Mouse (Mus musculus): Measurements from ENCODE around the gene Bcor.

The Bcor gene

DNA sequence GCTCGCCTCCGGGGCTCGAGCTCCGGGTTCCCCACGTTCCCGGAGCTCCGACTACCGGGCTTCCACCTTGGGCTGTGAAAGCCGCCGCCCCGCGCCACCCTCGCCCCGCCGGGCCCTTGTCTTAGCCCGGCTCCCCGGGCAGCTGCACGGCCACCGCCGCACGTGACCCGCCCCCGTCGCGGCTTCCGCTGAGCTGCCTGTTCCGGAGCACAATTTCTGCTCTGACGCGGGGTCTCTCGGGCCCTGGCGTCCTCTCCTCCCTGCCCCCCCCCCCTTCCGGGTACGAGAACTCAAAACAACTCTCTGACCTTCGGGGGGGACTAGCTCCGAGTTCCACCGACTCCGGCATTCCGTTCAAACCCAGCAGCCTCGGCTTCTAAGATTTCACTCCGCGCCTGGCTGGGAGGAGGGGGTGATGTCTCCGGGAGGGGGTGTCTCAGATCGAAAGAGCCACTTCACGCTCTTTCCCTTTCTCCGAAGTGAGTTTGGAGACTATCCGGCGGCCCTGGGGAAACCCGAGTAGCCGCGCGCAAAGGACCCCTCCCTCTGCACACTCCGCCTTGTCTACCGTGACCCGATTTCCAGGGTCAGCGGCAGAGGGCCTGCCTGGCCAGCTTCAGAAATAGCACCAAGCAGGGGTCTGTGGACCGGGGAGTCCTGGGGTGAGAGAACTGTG lies at the start of gene Bcor:
Bcor (minus strand) TSS at position 375 of the 676 bp plus-strand sequence.
- DNase-seq, result peak; percentile 84

DNA sequence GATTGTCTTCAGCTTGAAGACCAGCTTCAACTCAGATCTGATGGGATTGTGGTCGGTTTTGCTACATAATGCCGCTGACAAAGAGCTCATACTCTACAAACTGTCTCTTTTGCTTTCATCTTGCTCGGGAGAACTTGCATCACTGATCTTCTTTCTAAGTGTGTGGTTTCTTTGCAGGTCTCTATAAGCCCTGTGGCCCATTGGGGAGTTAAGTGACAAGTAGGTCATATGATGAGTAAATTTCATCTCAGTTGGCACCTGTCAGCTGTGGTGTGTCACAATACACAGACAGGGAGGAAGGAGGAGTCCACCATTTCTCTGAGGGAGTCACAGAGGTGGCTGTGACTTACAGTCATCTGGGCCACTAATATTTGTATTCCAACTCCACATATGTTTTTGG lies 42.8 kb upstream of the Bcor start:
- DNase-seq, result peak; percentile 53

- no peak for DNase-seq
These were observed 41.0 kb upstream of the Bcor start for GRCm38 (mm10) chrX:12201111-12201510.

DNA sequence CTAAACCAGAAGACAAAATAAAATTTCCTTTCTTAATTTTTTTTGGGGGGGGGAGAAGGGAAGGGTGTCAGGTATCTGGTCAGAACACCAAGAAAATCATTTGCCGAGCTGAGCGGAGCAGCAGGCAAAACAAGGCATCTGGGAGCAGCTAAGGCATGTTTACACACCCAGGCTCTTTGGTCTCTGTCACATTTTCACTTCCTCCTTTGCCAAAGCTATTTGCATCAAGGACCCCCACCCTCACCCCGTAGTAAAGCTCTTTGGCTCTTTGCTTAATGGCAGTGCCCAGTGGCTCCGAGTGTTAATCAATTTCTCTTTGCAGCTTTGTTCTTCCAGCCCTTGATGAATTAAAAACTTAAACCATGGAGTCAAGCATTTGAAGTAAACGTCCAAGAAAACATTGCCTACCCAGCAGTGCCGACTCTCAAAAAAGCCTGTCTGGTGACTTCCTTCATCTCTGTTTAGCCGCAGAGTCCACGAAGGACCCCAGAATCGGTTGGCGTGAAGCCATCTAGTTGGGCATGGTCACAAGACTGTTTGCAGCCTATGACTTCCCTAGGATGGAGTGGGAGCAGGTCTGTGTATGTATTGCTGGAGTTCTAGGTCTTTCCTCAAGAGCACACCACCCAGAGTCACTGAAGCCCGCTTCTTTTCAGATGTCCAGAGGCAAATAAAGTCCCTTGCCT lies 35.2 kb upstream of the Bcor start:
- DNase-seq, result peak; percentile 9

DNA sequence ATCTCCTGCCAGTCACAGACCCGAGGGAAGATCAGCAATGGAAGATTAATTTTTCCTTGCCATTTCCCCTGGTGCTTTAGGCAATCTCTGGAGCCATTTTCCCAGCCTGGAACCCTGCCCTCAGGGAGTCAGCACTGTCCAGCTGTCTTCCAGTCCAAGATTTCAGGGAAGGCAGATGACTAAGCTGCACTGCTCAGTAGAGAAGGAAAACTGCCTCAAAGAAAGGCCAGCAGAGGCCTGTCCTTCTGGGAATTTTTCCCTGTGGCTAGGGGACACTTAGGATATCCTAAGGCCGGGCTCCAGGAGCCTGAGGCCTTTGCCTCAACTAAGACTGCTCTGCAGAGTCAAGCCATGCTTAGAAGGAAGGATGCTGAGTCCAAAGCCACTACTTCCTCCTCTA lies 32.2 kb upstream of the Bcor start:
- DNase-seq, result no peak

- DNase-seq, result no peak
These were observed 29.4 kb upstream of the Bcor start for GRCm38 (mm10) chrX:12189511-12189910.

DNA sequence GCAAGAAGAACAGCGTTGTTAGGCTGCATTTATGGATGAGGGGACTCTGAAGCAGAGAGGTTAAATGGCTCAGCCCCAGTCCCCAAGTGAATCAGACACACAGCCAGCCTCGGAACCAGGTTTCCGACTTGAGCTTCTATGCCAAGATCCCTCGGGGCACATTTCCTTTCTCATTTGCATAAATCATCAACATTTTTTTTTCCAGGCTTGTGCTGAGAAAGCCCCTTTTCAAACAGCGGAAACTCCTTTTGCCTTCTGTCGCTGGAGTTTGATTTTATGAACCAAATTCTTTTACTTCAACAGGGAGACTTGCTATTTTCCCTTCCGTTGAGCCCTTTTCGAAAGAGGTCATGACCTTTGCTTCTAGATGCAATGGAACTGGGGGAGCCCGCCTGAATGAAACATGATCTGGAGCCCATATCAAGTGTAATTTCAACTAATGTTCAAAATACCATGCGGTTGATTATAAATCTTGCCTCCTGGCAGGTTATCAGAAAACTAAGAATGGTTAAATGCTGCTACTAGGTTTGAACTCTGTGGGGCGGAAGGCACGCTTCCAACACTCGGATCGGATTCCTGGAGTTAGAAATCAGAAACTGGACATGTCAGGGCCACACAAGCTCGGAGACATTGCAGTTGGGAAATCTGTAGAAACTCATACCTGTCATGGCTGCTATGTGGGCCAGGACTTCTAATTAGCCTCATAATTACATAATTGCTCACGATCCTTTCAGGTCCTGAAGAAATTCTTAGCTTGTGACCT lies 15.2 kb upstream of the Bcor start:
- no peak for DNase-seq

- no peak for DNase-seq
These were observed 10.0 kb upstream of the Bcor start for GRCm38 (mm10) chrX:12170128-12170527.

DNA sequence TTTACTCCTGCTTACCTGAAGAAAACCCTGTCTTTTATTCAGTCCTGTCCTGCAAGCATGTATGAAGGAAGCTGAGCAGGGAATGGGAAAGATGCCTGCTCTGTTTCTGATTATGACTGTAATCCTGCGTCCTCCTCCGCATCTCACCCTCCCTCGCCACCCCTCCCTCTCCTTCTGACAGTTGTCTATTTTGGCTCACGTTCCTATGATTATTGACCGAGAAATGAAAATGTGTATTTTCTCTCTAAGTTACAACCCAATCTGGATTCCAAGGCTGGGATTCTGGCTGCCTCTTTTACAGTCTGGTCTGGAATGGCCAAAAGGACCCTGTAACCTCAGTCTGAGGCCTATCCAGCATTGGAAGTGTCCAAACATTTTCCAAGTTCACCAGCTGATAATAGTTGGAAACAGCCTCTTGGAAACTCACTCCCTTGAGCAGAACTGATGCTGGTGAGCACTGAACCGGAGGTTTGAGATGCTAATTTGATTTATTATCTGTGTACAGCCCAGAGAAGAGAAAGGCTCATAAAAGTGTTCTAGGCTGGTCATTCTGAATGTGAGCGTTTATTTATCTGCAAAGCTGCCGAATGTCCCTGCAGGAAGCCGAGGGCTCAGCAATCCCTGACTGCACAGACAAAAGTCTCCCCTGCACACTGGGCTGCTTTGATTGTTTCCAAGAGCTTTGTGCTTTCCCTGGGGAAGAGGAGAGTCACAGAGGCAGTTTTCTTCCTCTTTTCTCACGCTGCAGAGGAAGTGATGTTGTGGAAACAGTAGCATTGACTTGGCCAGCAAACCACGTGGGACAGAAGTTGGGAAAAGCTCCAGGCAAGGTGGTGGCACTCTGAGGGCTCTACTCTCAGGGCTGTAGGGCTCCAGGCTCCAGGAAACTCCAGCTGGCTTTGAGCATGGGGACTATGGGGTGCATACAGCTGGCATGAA lies 4.7 kb upstream of the Bcor start:
- no peak for DNase-seq

DNA sequence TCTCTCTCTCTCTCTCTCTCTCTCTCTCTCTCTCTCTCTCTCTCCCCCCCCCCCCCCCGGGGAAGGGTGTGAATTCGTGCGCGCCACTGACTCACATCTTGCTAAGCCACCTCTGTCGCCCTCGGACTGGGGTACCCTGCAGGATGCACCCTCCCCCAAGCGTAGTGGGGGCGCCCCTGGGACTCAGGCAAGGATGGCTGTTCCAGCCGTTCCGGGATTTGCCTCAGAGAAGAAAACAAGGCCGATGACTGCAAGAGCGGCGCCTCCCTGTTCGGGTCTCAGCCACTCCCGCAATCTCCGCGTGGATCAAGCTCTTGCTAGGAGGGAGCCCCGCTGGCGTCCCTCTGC lies 647 bp downstream of the Bcor start:
- peak; percentile 71 for DNase-seq

DNA sequence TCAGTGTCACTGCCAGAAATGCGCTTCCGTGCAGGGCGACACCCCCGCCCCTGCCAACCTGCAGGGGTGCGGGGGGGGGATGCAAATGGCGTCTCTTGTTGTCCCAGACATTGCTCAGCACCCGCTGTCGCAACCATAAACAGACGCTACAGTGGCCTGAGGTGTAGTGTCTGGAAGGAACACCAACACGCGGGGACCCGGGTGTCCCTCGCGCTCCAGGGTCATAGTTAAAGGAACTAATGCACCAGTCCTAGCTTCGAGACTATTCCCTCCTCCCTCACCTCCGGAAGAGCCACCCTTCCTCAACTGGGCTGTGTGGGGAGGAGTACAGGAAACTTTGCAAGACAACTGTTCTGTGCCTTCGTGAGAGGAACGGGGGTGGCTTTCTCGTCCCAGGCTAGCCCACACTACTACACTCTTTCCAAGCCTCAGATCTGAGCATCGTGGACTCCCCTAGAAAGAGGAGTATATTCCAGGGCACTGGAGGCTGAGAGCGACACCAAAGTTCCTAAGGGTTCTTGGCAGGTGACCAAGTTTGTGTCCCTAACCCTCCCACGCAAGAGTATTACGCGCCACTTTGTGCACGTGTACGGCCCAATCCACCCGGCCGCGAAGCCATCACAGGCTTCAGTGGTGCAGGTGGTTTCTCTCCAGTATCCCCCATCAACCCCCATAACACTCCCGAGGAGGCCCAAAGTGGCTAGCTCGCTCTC lies 1.2 kb downstream of the Bcor start:
- DNase-seq, result peak; percentile 76

GRCm38 (mm10) chrX:12158244-12158820 lies 1.8 kb downstream of the Bcor start:
- peak; percentile 69 for DNase-seq

DNA sequence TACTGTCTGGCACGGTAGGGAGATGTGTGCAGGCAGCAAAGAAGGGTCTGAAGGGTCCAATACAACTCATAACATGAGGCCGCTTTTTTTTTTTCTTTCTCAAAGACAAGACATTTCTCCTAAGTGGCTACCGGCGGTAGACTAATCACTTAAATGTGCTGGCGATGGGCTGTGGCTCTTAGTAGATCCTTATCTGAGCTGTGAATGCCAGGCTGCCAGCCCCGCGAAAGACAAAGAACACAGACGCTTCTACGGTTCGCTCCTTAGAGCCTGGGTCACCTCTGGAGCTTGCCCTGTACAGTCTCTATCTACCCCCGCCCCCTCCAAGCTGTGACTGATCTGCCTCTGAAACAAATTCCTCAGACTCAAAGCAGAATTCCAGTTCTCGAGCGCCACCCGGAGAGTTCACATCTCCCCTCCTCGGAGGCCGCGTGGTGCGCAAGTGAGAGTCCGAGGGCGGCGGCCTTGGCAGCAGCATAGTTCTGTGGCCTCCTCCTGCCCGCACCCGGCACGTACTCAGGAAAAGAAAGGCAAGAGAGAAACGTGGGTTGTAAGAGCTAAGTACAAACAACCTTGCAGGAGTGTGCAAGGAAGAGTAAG lies 2.7 kb downstream of the Bcor start:
- peak; percentile 45 for DNase-seq

DNA sequence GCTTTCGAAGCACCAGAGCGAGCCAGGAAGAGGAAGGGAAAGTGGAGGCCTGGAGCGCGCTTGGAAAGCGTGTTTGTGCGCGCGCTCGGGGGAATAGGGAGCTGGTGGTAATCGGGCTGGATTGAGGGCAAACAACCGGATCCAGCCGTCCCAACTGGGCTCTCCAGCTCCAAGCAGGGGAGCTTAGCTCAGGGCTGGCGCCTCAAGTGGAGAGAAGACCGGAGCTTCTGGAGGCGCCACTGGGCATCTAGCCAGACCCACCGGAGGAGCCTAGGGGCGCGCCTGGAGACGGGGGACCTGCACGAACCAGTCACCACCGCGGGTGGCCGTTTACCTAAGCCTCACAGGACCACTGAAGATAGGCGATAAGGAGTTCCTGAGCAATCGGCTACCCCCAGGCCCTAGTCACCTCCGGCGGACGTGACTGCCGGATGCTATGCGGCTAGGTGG lies 4.3 kb downstream of the Bcor start:
- peak; percentile 52 for DNase-seq

DNA sequence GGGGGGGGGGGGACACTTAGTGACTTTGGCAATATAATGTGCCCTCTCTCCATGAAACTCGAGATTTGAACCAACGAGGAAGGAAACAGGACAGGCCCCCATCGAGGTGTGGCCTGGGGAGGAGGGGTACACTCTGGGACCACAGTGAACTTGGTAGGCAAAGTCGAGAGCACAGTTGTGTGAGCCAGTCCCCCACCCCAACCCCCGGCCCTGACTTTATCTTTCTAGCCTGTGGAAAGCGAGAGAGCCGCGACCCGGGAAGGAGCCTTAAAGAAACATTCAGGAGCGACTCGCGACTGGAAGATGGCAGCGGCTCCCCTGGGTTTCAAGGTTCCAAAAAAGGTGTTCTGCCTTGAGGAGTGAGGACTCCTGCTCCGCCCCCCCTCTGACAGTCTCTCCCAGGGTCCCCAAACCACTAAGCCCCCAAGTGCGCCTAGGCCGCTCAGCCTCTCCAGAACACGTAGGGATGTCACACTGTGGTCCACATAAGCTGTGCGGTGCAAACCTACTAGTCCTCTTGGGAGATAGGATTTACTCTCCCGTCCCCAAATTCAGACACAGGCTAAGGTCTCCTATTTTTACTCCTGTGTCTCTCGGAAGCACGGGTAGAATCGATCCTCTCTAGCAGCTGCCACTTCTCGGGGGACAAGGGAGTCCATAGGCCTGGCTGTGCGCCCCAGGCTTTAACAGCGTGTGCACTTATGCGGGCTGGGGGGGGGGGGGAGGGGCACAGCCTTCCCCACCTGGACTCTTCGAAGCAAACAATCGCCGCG lies 4.9 kb downstream of the Bcor start:
- DNase-seq, result no peak

GRCm38 (mm10) chrX:12153141-12154095 lies 6.7 kb downstream of the Bcor start:
- peak; percentile 64 for DNase-seq

DNA sequence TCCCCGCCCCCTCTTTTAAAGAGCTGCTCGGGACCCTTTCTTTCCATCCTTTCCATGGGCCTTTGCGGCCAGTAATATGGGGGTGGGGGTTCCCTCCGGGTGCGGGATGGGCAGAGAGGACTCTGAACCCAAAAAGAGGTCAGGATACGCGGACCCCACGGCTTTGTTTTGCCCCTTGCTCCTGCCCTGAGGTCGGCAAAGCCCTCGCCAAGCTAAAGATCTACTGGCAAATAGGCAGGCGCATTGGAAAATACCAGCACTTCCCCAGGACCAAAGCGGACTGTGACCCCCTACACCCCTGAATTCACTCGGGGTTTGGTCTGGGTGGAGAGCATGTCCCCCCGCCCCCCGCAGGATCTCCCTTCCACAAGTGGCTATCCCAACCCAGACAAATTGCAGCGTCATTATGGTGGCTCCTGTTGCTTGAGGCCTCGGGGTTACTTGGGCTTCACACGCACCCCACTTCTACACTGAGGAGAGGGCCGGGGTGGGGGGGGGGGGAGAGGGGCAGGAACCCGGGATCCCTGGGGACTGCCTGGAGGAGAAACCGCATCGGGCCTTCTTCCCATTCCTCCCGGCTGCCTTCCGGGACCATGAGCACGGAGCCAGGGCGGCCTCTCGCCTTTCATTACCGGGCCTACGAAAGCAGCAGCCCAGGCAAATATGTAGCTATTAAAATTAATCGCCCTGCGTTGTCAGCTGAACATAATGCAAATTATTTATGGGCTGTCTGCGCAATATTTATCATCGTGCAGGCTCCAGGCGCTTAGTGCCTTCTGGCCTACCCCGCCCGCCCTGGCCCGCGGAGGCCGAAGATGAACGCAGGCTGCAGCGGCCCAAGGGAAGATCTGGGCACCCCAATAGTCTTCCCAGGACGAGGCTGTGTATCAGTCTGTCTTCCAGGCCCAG lies 7.9 kb downstream of the Bcor start:
- no peak for DNase-seq

Measured in thymus, postnatal 14 days (tissue).